Mouse (Mus musculus) layer of hippocampus, postnatal 25 days (tissue): ENCODE measurements around the gene Apoa5. TPM values are rescaled to one million over a fixed set of nuclear protein-coding genes. Genes with fewer than 3 reads are reported as not detected.

ENCODE experiments used
- total RNA-seq, 2 experiments: library from RNA; stranded (reverse); gene quantifications; 2 replicates each; pipeline ENCODE4 v1.2.3; 2021

Apoa5 gene
- total RNA-seq, 2 experiments from 2014 or later: not detected

Other genes with a start within 250 kb of the Apoa5 start
- under 1 TPM in 1 of 2 experiments, not detected in 1; 0.44 TPM for gene Apoa1, start 40.1 kb upstream of the Apoa5 start, total RNA-seq
- gene Apoc3, start 33.0 kb upstream of the Apoa5 start, total RNA-seq: under 1 TPM; 0.94 to 0.96 TPM
- not detected for gene Apoa4, start 27.9 kb upstream of the Apoa5 start, total RNA-seq
- 10 to 100 TPM; 32.3 to 32.4 TPM for gene Zpr1, start 4.4 kb downstream of the Apoa5 start, total RNA-seq
- gene Bud13, start 14.4 kb downstream of the Apoa5 start, total RNA-seq: 10 to 100 TPM; 10.2 to 13.0 TPM
- gene 4931429L15Rik, start 51.4 kb downstream of the Apoa5 start, total RNA-seq: not detected